Mouse (Mus musculus) monocyte, adult 5-6 weeks (primary cell): ENCODE results near the gene Hecw2. TPM values are rescaled to one million over a fixed set of nuclear protein-coding genes. Genes with fewer than 3 reads are reported as not detected.

Experiments used
- ATAC-seq: fragments of 153-309, 156-312 bp; replicated peaks from 2 replicates; pipeline ENCODE4 v1.8.0; 2017; ENCODE audit warnings: mild to moderate bottlenecking; ENCODE audit not compliant: low TSS enrichment, insufficient number of reproducible peaks, severe bottlenecking, poor library complexity, low FRiP score
- total RNA-seq: library from RNA; stranded (forward); fragments of 200-1000, 200-491, 200-594 nt; gene quantifications from 3 replicates; pipeline ENCODE4 v1.2.3, GENCODE M21; 2017

Gene Hecw2
- total RNA-seq, 1 experiment from 2014 or later, result not detected

GRCm38 (mm10) chr1:54009418-54010064, 185.4 kb downstream of the Hecw2 start:
- no peak for ATAC-seq

GRCm38 (mm10) chr1:54005860-54006386, 189.0 kb downstream of the Hecw2 start:
- ATAC-seq, result no peak

- ATAC-seq, result no peak
Measured at GRCm38 (mm10) chr1:54003288-54003687, 191.7 kb downstream of the Hecw2 start.

GRCm38 (mm10) chr1:54002077-54002476, 192.9 kb downstream of the Hecw2 start:
- no peak for ATAC-seq

GRCm38 (mm10) chr1:53997239-53997638, 197.7 kb downstream of the Hecw2 start:
- ATAC-seq, result no peak

- no peak for ATAC-seq
Measured at GRCm38 (mm10) chr1:53986185-53986892, 208.6 kb downstream of the Hecw2 start.

GRCm38 (mm10) chr1:53978514-53978831, 216.5 kb downstream of the Hecw2 start:
- no peak for ATAC-seq

DNA sequence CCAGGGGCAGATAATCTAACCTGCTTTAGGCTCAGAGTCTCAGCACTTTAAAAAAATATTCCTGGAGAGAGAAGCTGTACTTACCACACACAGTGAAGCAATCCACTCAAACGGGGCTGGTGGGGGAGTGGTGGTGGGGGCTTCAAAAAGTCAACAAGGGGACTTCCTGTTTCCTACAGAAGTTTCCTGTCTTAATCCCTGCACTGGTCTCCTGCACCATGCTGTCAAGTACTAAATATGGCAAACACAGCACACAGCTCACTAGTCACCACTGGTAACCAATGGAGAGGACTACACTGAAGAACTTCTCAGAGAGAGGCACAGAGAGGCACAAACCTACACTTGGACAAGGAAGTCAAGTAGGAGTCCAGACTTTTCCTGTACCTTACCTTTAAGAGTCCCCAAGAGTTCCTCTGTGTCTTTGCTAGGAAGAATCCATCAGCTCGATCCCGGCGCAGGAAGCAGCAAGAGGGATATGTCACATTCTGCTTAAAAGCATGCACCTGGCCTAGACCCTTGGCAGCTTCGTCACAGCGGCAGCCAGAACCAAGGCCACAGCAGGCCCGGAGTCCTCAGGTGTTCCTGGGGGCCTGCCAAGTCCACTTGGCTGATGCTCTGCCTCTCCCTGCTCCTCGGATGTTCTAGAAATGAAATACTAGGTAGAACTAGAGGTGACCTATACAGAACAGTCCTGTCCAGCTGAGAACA, 217.0 kb downstream of the Hecw2 start:
- ATAC-seq, result no peak

DNA sequence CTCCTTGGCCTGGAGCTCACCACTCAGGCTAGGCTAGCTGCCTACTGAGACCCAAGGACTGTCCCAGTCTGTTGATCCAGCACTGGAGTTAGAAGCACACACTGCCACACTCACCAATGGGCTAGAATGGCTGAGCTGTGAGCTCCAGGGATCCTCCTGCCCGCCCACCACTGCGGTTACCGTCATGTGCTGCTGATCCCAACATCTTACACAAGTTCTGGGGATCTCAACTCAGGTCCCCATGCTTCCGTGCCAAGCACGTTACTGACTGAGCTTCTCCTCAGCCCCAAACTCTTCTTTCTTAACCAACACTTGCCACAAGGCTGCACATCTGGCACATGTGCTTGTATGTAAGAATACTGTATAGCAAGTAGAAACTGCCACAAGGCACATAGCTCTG, 218.2 kb downstream of the Hecw2 start:
- ATAC-seq, result no peak

GRCm38 (mm10) chr1:53976100-53976499, 218.9 kb downstream of the Hecw2 start:
- no peak for ATAC-seq

DNA sequence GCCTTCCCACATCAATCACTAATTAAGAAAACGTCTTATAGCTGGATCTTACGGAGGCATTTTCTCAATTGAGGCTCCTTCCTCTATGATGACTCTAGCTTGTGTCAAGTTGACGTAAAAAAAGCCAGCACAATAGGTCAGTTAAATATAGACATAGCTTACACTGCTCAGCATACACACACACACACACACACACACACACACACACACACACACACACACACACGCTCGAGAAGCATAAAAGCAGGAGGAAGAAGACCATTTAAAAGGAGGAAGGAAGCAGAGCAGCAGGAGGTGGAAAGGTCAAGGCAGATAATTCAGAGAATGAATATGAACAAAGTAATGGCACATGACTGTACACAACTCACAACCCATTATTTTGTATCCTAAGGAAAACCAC, 220.0 kb downstream of the Hecw2 start:
- no peak for ATAC-seq

DNA sequence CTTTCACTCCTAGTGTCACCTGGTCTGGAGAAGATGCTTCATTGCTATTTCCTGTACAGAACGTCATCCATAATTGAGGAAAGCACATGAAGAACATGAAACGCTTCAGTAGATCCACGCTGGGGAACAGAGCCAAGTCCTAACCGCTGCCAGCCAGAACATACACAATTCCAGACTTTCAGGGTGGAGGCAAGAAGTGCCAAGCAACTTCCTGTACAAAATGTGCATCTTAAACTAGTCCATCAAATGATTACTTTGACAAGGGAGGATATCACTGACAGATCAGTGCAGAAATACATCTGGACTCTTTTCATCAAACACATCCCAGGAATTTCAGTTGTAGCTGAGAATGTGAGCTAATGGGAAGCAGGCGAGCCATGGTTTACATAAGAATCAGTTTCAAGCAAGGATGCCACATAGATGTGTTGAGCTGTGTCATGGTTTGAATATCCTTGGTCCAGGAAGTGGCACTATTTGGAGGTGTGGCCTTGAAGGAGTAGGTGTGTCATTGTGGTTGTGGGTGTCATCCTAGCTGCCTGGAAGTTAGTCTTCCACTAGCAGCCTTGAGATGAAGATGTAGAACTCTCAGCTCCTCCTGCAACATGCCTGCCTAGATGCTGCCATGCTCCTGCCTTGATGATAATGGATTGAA, 224.5 kb downstream of the Hecw2 start:
- no peak for ATAC-seq

- ATAC-seq, result no peak
Measured at GRCm38 (mm10) chr1:53952395-53952794, 242.6 kb downstream of the Hecw2 start.

- no peak for ATAC-seq
Measured at GRCm38 (mm10) chr1:53945815-53946214, 249.2 kb downstream of the Hecw2 start.

GRCm38 (mm10) chr1:53942468-53942867, 252.5 kb downstream of the Hecw2 start:
- ATAC-seq, result no peak

- ATAC-seq, result no peak
Measured at GRCm38 (mm10) chr1:53941528-53941927, 253.4 kb downstream of the Hecw2 start.

GRCm38 (mm10) chr1:53940268-53941017, 254.5 kb downstream of the Hecw2 start:
- ATAC-seq, result no peak

DNA sequence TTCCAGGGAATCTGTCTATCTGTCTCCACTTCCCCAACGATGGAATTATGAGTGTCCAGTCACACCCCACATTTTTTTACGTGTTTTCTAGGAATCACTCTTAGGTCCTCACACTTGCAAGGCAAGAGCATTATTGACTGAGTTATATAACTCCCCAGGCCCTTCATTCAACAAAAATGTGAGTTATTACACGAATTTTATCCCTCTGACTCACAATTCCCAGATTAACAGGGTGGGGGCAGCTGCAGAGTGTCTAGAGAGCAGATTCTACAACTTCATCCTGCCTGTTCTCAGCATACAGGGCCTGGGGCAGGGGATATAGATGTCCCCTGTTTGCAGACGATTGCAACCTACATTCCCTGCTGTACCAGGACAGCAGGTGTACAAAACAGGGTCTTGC, 255.7 kb downstream of the Hecw2 start:
- no peak for ATAC-seq

GRCm38 (mm10) chr1:53933308-53933707, 261.7 kb downstream of the Hecw2 start:
- no peak for ATAC-seq
